Mouse (Mus musculus) layer of hippocampus, postnatal 25 days (tissue): ENCODE measurements around the gene 4930595M18Rik. TPM values are rescaled to one million over a fixed set of nuclear protein-coding genes. Genes with fewer than 3 reads are reported as not detected.
A peak's percentile ranks its signal among the peaks of the same experiment; 100 is the strongest.

ENCODE experiments used
- DNase-seq, 2 experiments: peaks; one replicate each; pipeline ENCODE4 v3.0.0; 2022; ENCODE audit warnings: mixed read lengths in 2 of 2, low spot score in 1 of 2; ENCODE audit errors: extremely low spot score in 1 of 2
- total RNA-seq, 2 experiments: library from RNA; stranded (reverse); gene quantifications; 2 replicates each; pipeline ENCODE4 v1.2.3; 2021

The 4930595M18Rik gene
- not detected for total RNA-seq

GRCm38 (mm10) chrX:81458021-81458420 is at the start of gene 4930595M18Rik:
TSS of gene 4930595M18Rik (minus strand) at chrX:81458121.
- no peak for DNase-seq

- peak in 1 of 2 experiments; percentile 13 for DNase-seq
Observed at GRCm38 (mm10) chrX:81472500-81472899, 14.6 kb upstream of the 4930595M18Rik start.
